In genomic region chr19:6061021-6061533, GRCm38 (mm10) we compare ENCODE assay signal across 8 mouse cellular contexts. TPM values are rescaled to one million over a fixed set of nuclear protein-coding genes. Genes with fewer than 3 reads are reported as not detected.
DNase-seq lines count a peak whose midpoint lies in the region; ATAC-seq and TF ChIP-seq lines count a peak whose summit lies in the region.

Znhit2 (plus strand) TSS chr19:6061192.

- peak; percentile 68 for TF ChIP-seq POLR2A in olfactory bulb, adult 2 months (IDR thresholded peaks at IDR 0.05; ENCODE audit: insufficient read depth, low read depth, low read length)

- ATAC-seq in G1E (ENCODE audit: extremely low read depth, insufficient number of reproducible peaks, low FRiP score, poor library complexity, severe bottlenecking): peak; percentile 69
- ATAC-seq in forebrain, embryonic 16.5 days: peak; percentile 79
- peak; percentile 75 for ATAC-seq in lung, embryonic 14.5 days (ENCODE audit: insufficient read depth)

- no peak for TF ChIP-seq CTCF in G1E (IDR thresholded peaks at IDR 0.05; ENCODE audit: low read depth, low read length)
- TF ChIP-seq CTCF in layer of hippocampus, adult 2 months (conservative IDR thresholded peaks at IDR 0.05): peak; percentile 61
- TF ChIP-seq CTCF in lung, embryonic 14.5 days (IDR thresholded peaks at IDR 0.05; ENCODE audit: low read depth): no peak
- no peak for TF ChIP-seq CTCF in olfactory bulb, adult 2 months (IDR thresholded peaks at IDR 0.05; ENCODE audit: insufficient read depth, low read depth, low read length)

- no peaks in the 10 kb centered on the region for H3K9me3 ChIP-seq in G1E (replicated peaks)
- no peaks in the 10 kb centered on the region for H3K9me3 ChIP-seq in forebrain, embryonic 16.5 days (ENCODE audit: control insufficient read depth, low read length)
- H3K9me3 ChIP-seq in lung, embryonic 14.5 days (ENCODE audit: low read depth, low read length): no peaks in the 10 kb centered on the region

- intact Hi-C loops in heart, postnatal 36 days (cut with DNase I): loop anchor here (5.0 kb wide), 2 partner anchors 149 to 181 kb away; partner anchors contain the start of genes Atg2a and Dpf2

- peak within 1 kb of the TSS; percentile 91 for H3K9ac ChIP-seq in forebrain, embryonic 16.5 days (replicated peaks; ENCODE audit: low read depth, low read length)
- peak within 1 kb of the TSS; percentile 92 for H3K9ac ChIP-seq in lung, embryonic 14.5 days

- H3K27me3 ChIP-seq in G1E (ENCODE audit: insufficient read depth, low read length): no peaks in the 10 kb centered on the region
- no peaks in the 10 kb centered on the region for H3K27me3 ChIP-seq in forebrain, embryonic 16.5 days (replicated peaks; ENCODE audit: control insufficient read depth, insufficient read depth, low read length)
- no peaks in the 10 kb centered on the region for H3K27me3 ChIP-seq in lung, embryonic 14.5 days (ENCODE audit: insufficient read depth, low read length)

- H3K4me3 ChIP-seq in G1E (ENCODE audit: low read depth, low read length): peak within 1 kb of the TSS; percentile 99
- peak within 1 kb of the TSS; percentile 90 for H3K4me3 ChIP-seq in forebrain, embryonic 16.5 days (replicated peaks; ENCODE audit: low read length)
- H3K4me3 ChIP-seq in layer of hippocampus, adult 2 months: peak within 1 kb of the TSS; percentile 85
- H3K4me3 ChIP-seq in lung, embryonic 14.5 days (ENCODE audit: low read depth, low read length): peak within 1 kb of the TSS; percentile 90
- H3K4me3 ChIP-seq in olfactory bulb, adult 2 months (ENCODE audit: insufficient read depth, low read depth, low read length): peak within 1 kb of the TSS; percentile 90

- H3K36me3 ChIP-seq in G1E (replicated peaks): peaks cover 67% of the 10 kb centered on the region
- no peaks in the 10 kb centered on the region for H3K36me3 ChIP-seq in forebrain, embryonic 16.5 days (ENCODE audit: control insufficient read depth, insufficient read depth)
- H3K36me3 ChIP-seq in lung, embryonic 14.5 days (ENCODE audit: insufficient read depth): peaks cover 14% of the 10 kb centered on the region

- peak within 1 kb of the TSS; percentile 82 for H3K27ac ChIP-seq in forebrain, embryonic 16.5 days (ENCODE audit: low read length)
- H3K27ac ChIP-seq in layer of hippocampus, adult 2 months: peak within 1 kb of the TSS; percentile 96
- peak within 1 kb of the TSS; percentile 95 for H3K27ac ChIP-seq in lung, embryonic 14.5 days (ENCODE audit: low read depth)
- peak within 1 kb of the TSS; percentile 41 for H3K27ac ChIP-seq in olfactory bulb, adult 2 months (ENCODE audit: insufficient read depth, low read depth, low read length)

- DNase-seq in G1E (ENCODE audit: low spot score): peak; percentile 81
- DNase-seq in cerebellum, adult 11-12 months: peak; percentile 86
- DNase-seq in heart, postnatal 36 days: peak; percentile 90 to 93
- DNase-seq in layer of hippocampus, adult 2 months (ENCODE audit: low spot score in 2 of 2): peak; percentile 94 to 96
- peak; percentile 98 for DNase-seq in lung, embryonic 14.5 days
- peak; percentile 91 to 92 for DNase-seq in thymus, postnatal 10 days (ENCODE audit: low spot score in 2 of 2)

- WGBS in forebrain, embryonic 16.5 days: under 1% methylated on average over 58 of the region's 58 CpGs
- WGBS in lung, embryonic 14.5 days: under 1% methylated on average over 58 of the region's 58 CpGs
- WGBS in olfactory bulb, adult 2 months: under 1% methylated on average over 58 of the region's 58 CpGs

- H3K4me1 ChIP-seq in G1E (ENCODE audit: insufficient read depth, low read depth, low read length): peaks cover 57% of the 10 kb centered on the region
- H3K4me1 ChIP-seq in forebrain, embryonic 16.5 days (replicated peaks; ENCODE audit: control insufficient read depth, insufficient read depth, low read length): peaks cover 40% of the 10 kb centered on the region
- peaks cover 12% of the 10 kb centered on the region; the same call in 1 of the 2 replicates for H3K4me1 ChIP-seq in lung, embryonic 14.5 days (ENCODE audit: insufficient read depth)
- peaks cover 15% of the 10 kb centered on the region for H3K4me1 ChIP-seq in olfactory bulb, adult 2 months (ENCODE audit: control insufficient read depth, insufficient read depth, low read length)

- H3K4me2 ChIP-seq in forebrain, embryonic 16.5 days (ENCODE audit: low read length): peak within 1 kb of the TSS; percentile 100
- peak within 1 kb of the TSS; percentile 100 for H3K4me2 ChIP-seq in lung, embryonic 14.5 days

RNA-seq across cellular contexts. Expression of gene Znhit2, which starts in this region (rescaled TPM):
- total RNA-seq in G1E (2014; fragmentation: Nextera tagmentation) (8.3 and 16.3 TPM in 2 replicates), G1E (2017) (11.0 and 23.3 TPM in 2 replicates)
- polyA plus RNA-seq in G1E (2012): 58.7 and 60.6 TPM in 2 replicates
- 30.1 and 31.0 TPM in 2 replicates for polyA plus RNA-seq in forebrain, embryonic 16.5 days (2015; fragmentation: Nextera tagmentation; extraction: Ambion mirVana)
- 10 to 100 TPM; 11.3 to 11.5 TPM for total RNA-seq in heart, postnatal 36 days (2021)
- 10 to 100 TPM; 39.0 to 42.5 TPM for total RNA-seq in layer of hippocampus, adult 2 months (2021)
- 33.8 and 34.3 TPM in 2 replicates for polyA plus RNA-seq in lung, embryonic 14.5 days (2014; fragmentation: Nextera tagmentation; extraction: Ambion mirVana)
- polyA plus RNA-seq in olfactory bulb, adult 2 months (2012; ENCODE audit: insufficient read depth, insufficient read length, low replicate concordance, missing spikeins): not detected in 2 replicates

Comparison
In these comparisons a context has a peak if more than half of its experiments do, and no peak if none do; other contexts are left out.
1. Peak in every context shown above with its lines: DNase-seq, ATAC-seq, H3K4me3 ChIP-seq and H3K27ac ChIP-seq.
2. RNA of gene Znhit2 (polyA plus RNA-seq): 58.7 to 60.6 TPM in G1E, 33.8 to 34.3 TPM in lung, embryonic 14.5 days and 30.1 to 31.0 TPM in forebrain, embryonic 16.5 days; not detected in olfactory bulb, adult 2 months; every median in the first group is over 10 times any median in the second.
3. H3K27ac ChIP-seq: peak in every context shown above with its lines; median percentile 96 in layer of hippocampus, adult 2 months; 95 in lung, embryonic 14.5 days; 82 in forebrain, embryonic 16.5 days; 41 in olfactory bulb, adult 2 months.